Mouse (Mus musculus) retina, embryonic 14.5 days (tissue): ENCODE data around the gene Olfr1167.
"Not testable (repeated sequence)": the region's sequence is repeated elsewhere in the genome, so short reads cannot be mapped to it uniquely, and the experiment has no call there.

Experiments
- DNase-seq: peaks from one replicate; pipeline ENCODE4 v3.0.0-alpha.2; 2015; ENCODE audit warnings: low spot score

Olfr1167 gene

DNA sequence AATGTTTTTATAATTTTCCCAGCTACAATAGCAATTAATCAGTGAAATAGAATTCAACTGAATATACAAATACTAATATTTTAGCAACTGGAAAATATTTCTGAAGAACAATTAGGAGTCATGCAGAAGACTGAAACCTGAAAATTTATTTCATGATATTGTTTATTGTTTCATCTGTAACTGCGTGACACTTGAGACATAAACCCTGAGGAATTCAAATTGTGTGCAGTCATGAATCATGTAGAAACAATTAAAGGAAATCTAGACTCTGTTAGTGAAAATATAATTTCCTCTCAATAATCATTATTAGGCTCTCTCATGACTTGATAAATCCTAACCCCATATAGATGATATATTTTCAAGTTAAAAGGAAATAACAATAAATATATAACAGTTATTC is at the start of gene Olfr1167:
TSS of gene Olfr1167 (minus strand) at position 101 of the 400 bp plus-strand sequence.
- DNase-seq: not testable (repeated sequence)

- DNase-seq: no peak
Measured at GRCm38 (mm10) chr2:88181580-88181979, 26.6 kb upstream of the Olfr1167 start, which contains the start of gene Olfr1168. Gene Olfr1168 (plus strand): TSS chr2:88181880.

DNA sequence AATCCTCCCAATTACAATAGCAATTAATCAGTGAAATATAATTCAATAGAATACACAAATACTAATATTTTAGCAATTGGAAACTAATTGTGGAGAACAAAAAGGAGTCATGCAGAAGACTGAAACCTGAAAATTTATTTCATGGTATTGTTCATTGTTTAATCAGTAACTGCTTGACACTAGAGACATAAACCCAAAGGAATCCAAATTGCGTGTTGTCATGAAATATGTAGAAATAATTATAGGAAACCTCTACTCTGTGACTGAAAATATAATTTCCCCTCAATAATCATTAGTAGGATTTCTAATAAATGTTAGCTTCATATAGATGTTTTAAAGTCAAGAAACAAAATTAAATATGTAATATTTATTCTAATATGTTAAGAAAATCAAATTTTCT is 26.8 kb downstream of the Olfr1167 start, which contains the start of gene Olfr1166:
TSS of gene Olfr1166 (minus strand) at position 101 of the 400 bp plus-strand sequence.
- DNase-seq: no peak
